Mouse (Mus musculus) CH12.LX (cell line): ENCODE results near the gene Klhl36. TPM values are rescaled to one million over a fixed set of nuclear protein-coding genes. Genes with fewer than 3 reads are reported as not detected.

Experiments
- DNase-seq: peaks from one replicate; pipeline ENCODE4 v3.0.0-alpha.2; 2013; ENCODE audit errors: extremely low read depth
- H3K27ac ChIP-seq: 2 replicates; pipeline ENCODE4 v1.5.1; 2012; ENCODE audit warnings: low read depth, mild to moderate bottlenecking, control low read depth, moderate library complexity; ENCODE audit not compliant: insufficient read depth
- H3K27me3 ChIP-seq: replicated peaks from 2 replicates; pipeline ENCODE3; 2012; ENCODE audit warnings: inconsistent platforms
- H3K36me3 ChIP-seq, 2 experiments: replicated peaks in 1 of 2; 2 replicates each; pipeline versions ENCODE3 to v1.6.1; 2012; ENCODE audit warnings: inconsistent platforms in 1 of 2, low read length in 1 of 2, mild to moderate bottlenecking in 1 of 2, mixed read lengths in 1 of 2, moderate library complexity in 1 of 2; ENCODE audit not compliant: control insufficient read depth in 1 of 2, insufficient read depth in 1 of 2
- H3K4me1 ChIP-seq, 2 experiments: 2 replicates each; pipeline ENCODE4 v1.6.1; 2012; ENCODE audit warnings: inconsistent platforms in 1 of 2, moderate library complexity in 1 of 2; ENCODE audit not compliant: insufficient read depth in 2 of 2, control insufficient read depth in 1 of 2
- H3K4me2 ChIP-seq: 2 replicates; pipeline ENCODE4 v1.6.1; 2012; ENCODE audit warnings: low read depth, mild to moderate bottlenecking, control low read depth; ENCODE audit not compliant: poor library complexity, insufficient read depth, severe bottlenecking
- H3K4me3 ChIP-seq, 3 experiments: fragments of 150-350 bp in 1 of 3; sonication (generic) in 1 of 3; replicated peaks in 1 of 3; 2 replicates each; pipeline versions ENCODE3 to v1.5.1; 2011 to 2012; ENCODE audit warnings: low read depth in 2 of 3, low read length in 2 of 3, mild to moderate bottlenecking in 2 of 3, moderate library complexity in 2 of 3, control low read depth in 1 of 3, improper control_type of control experiment in 1 of 3, inconsistent platforms in 1 of 3, mixed read lengths in 1 of 3; ENCODE audit not compliant: poor library complexity in 1 of 3
- H3K79me2 ChIP-seq: replicated peaks from 2 replicates; pipeline ENCODE4 v1.6.1; 2012; ENCODE audit warnings: mild to moderate bottlenecking, moderate library complexity; ENCODE audit not compliant: control insufficient read depth, poor library complexity, insufficient read depth, severe bottlenecking; ENCODE audit errors: extremely low read depth
- H3K9ac ChIP-seq: 2 replicates; pipeline ENCODE4 v1.6.1; 2012; ENCODE audit warnings: low read depth, mild to moderate bottlenecking, control low read depth, moderate library complexity; ENCODE audit not compliant: insufficient read depth
- H3K9me3 ChIP-seq: replicated peaks from 2 replicates; pipeline ENCODE3; 2012; ENCODE audit warnings: low read length, inconsistent platforms, mixed read lengths
- BHLHE40 ChIP-seq: IDR thresholded peaks from 2 replicates; pipeline ENCODE4 v1.6.1; 2011; ENCODE audit warnings: mild to moderate bottlenecking, low read depth, low read length, improper control_type of control experiment
- CHD1 ChIP-seq: IDR thresholded peaks from 2 replicates; pipeline ENCODE4 v1.6.1; 2012; ENCODE audit warnings: low read depth, low read length, improper control_type of control experiment, inconsistent platforms
- CTCF ChIP-seq, 2 experiments: IDR thresholded peaks in 1 of 2; conservative IDR thresholded peaks in 1 of 2; 2 replicates each; pipeline ENCODE4 v1.5.1; 2011 to 2012; ENCODE audit warnings: low read depth in 2 of 2, low read length in 2 of 2, improper control_type of control experiment in 1 of 2, inconsistent platforms in 1 of 2, mild to moderate bottlenecking in 1 of 2, moderate library complexity in 1 of 2
- GABPA ChIP-seq: IDR thresholded peaks from 2 replicates; pipeline ENCODE4 v1.6.1; 2012; ENCODE audit warnings: low read depth, low read length, improper control_type of control experiment, inconsistent platforms; ENCODE audit not compliant: insufficient replicate concordance
- HCFC1 ChIP-seq: IDR thresholded peaks from 2 replicates; pipeline ENCODE4 v1.6.1; 2012; ENCODE audit warnings: low read depth, mild to moderate bottlenecking, inconsistent platforms, low read length, improper control_type of control experiment
- IRF4 ChIP-seq: IDR thresholded peaks from 2 replicates; pipeline ENCODE4 v1.6.1; 2014; ENCODE audit warnings: low read depth, mild to moderate bottlenecking, inconsistent platforms, low read length, improper control_type of control experiment
- MAFK ChIP-seq: IDR thresholded peaks from 2 replicates; pipeline ENCODE4 v1.6.1; 2011; ENCODE audit warnings: low read length, improper control_type of control experiment; ENCODE audit not compliant: insufficient replicate concordance
- MAX ChIP-seq: IDR thresholded peaks from 2 replicates; pipeline ENCODE4 v1.6.1; 2011; ENCODE audit warnings: low read length, improper control_type of control experiment
- MAZ ChIP-seq: IDR thresholded peaks from 2 replicates; pipeline ENCODE4 v1.6.1; 2012; ENCODE audit warnings: low read depth, mild to moderate bottlenecking, inconsistent platforms, low read length, improper control_type of control experiment, moderate library complexity
- MEF2A ChIP-seq: IDR thresholded peaks from 2 replicates; pipeline ENCODE4 v1.6.1; 2014; ENCODE audit warnings: low read depth, mild to moderate bottlenecking, inconsistent platforms, low read length, improper control_type of control experiment, borderline replicate concordance
- MXI1 ChIP-seq: IDR thresholded peaks from 2 replicates; pipeline ENCODE4 v1.6.1; 2011; ENCODE audit warnings: mild to moderate bottlenecking, low read depth, low read length, improper control_type of control experiment
- NELFE ChIP-seq: IDR thresholded peaks from 2 replicates; pipeline ENCODE4 v1.6.1; 2011; ENCODE audit warnings: low read depth, low read length, improper control_type of control experiment
- NRF1 ChIP-seq: IDR thresholded peaks from 2 replicates; pipeline ENCODE4 v1.6.1; 2014; ENCODE audit warnings: low read depth, mild to moderate bottlenecking, inconsistent platforms, low read length, improper control_type of control experiment, moderate library complexity
- PAX5 ChIP-seq: IDR thresholded peaks from 2 replicates; pipeline ENCODE4 v1.6.1; 2012; ENCODE audit warnings: low read length, inconsistent platforms, mixed read lengths
- POLR2A ChIP-seq: IDR thresholded peaks from 2 replicates; pipeline ENCODE4 v1.6.1; 2011; ENCODE audit warnings: low read depth, mild to moderate bottlenecking, improper control_type of control experiment, low read length
- POLR2AphosphoS2 ChIP-seq: IDR thresholded peaks from 2 replicates; pipeline ENCODE4 v1.6.1; 2011; ENCODE audit warnings: low read depth, low read length, improper control_type of control experiment
- RAD21 ChIP-seq: IDR thresholded peaks from 2 replicates; pipeline ENCODE4 v1.6.1; 2011; ENCODE audit warnings: low read depth, mild to moderate bottlenecking, low read length, improper control_type of control experiment, moderate library complexity
- SMC3 ChIP-seq: IDR thresholded peaks from 2 replicates; pipeline ENCODE4 v1.6.1; 2011; ENCODE audit warnings: low read depth, low read length, improper control_type of control experiment
- TBP ChIP-seq: conservative IDR thresholded peaks from 2 replicates; pipeline ENCODE4 v1.6.1; 2011; ENCODE audit warnings: low read depth, low read length, improper control_type of control experiment
- TCF12 ChIP-seq: IDR thresholded peaks from 2 replicates; pipeline ENCODE4 v1.6.1; 2014; ENCODE audit warnings: low read depth, mild to moderate bottlenecking, inconsistent platforms, low read length, improper control_type of control experiment
- UBTF ChIP-seq: IDR thresholded peaks from 2 replicates; pipeline ENCODE4 v1.6.1; 2012; ENCODE audit warnings: low read depth, mild to moderate bottlenecking, inconsistent platforms, low read length, improper control_type of control experiment, moderate library complexity
- ZKSCAN1 ChIP-seq: IDR thresholded peaks from 2 replicates; pipeline ENCODE4 v1.6.1; 2012; ENCODE audit warnings: low read depth, inconsistent platforms, low read length, improper control_type of control experiment, borderline replicate concordance
- ZMIZ1 ChIP-seq: IDR thresholded peaks from 2 replicates; pipeline ENCODE4 v1.6.1; 2012; ENCODE audit warnings: low read depth, mild to moderate bottlenecking, inconsistent platforms, low read length, improper control_type of control experiment
- ZNF384 ChIP-seq: IDR thresholded peaks from 2 replicates; pipeline ENCODE4 v1.6.1; 2012; ENCODE audit warnings: low read depth, low read length, improper control_type of control experiment, inconsistent platforms
- dilution Hi-C: fragments of 300-500 bp; cut with MboI; formaldehyde crosslinking; loops from 2 replicates; pipeline ENCODE4 v1.14.3; 2020; ENCODE audit warnings: low sequenced_read_pairs; ENCODE audit not compliant: extremely low pct_unique_long_range_greater_than_20kb, extremely low pct_ligation_motif_present
- in situ Hi-C: fragments of 300-500 bp; cut with MboI; formaldehyde crosslinking; loops from 3 replicates; pipeline ENCODE4 v1.14.3; 2019; ENCODE audit warnings: low sequenced_read_pairs, low pct_ligation_motif_present, low pct_unique_long_range_greater_than_20kb, mixed read lengths
- polyA plus RNA-seq: library from polyadenylated mRNA; unstranded; fragments of >175 nt; gene quantifications from 2 replicates; pipeline ENCODE4 v1.2.1, GENCODE M21; 2012; ENCODE audit warnings: low read depth; ENCODE audit not compliant: insufficient read length
- total RNA-seq, 2 experiments: library from RNA; depleted of rRNA; stranded (reverse); fragments of 300-350 nt in 1 of 2; fragments of >200 nt in 1 of 2; gene quantifications; 2 replicates each; pipeline ENCODE4 v1.2.3; 2012 to 2014

Gene Klhl36
- total and polyA plus RNA-seq, 3 experiments = 3.0 to 7.9 (median 3.1) TPM

DNA sequence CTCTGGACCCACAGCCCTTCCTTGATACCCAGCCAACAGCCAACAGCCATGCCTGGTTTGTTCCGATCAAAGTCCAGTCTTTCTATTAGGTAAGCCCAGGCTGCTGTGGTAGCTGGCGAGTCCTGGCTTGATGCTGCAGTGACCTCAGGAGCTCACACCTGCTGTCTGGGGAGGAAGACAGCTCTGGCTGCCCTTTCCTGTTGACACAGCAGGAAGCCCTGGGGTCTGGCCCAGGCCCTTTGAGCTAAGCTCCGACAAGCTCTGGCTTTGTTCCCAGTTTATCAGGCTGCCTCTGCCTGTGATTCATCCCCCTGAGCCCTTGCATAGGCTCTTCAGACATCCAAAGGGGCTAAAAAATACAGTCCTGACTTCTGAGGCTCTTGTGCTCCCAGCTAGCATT, 23.5 kb downstream of the Klhl36 start:
- Histone ChIP-seq H3K9ac (no peak overlapping the region), H3K27ac (no peak overlapping the region), H3K4me1 (peaks cover 0 to 2% of the 10 kb centered on the region in 2 experiments; a peak in 1 of 4 replicates), H3K4me3 (no peak overlapping the region), H3K4me2 (no peak overlapping the region), H3K36me3 (no peaks in the 10 kb centered on the region), H3K9me3 (no peaks in the 10 kb centered on the region), H3K27me3 (peaks cover 3% of the 10 kb centered on the region), H3K79me2 (no peaks in the 10 kb centered on the region)
- no peak for TF ChIP-seq NRF1
- no peak for TF ChIP-seq POLR2A
- TF ChIP-seq ZNF384 = no peak
- no peak for TF ChIP-seq NELFE
- no peak for TF ChIP-seq SMC3
- no peak for TF ChIP-seq IRF4
- no peak for TF ChIP-seq ZMIZ1
- TF ChIP-seq PAX5 = no peak
- no peak for TF ChIP-seq UBTF
- no peak for TF ChIP-seq MAX
- no peak for TF ChIP-seq CHD1
- TF ChIP-seq TCF12 = no peak
- TF ChIP-seq CTCF (conservative IDR thresholded peaks at IDR 0.05 in 1 of 2, IDR thresholded peaks at IDR 0.05 in 1 of 2; ENCODE audit: low read depth in 2 of 2, low read length in 2 of 2) = no peak
- no peak for TF ChIP-seq ZKSCAN1
- no peak for TF ChIP-seq HCFC1
- TF ChIP-seq MAFK = no peak
- TF ChIP-seq BHLHE40 = no peak
- no peak for TF ChIP-seq POLR2AphosphoS2
- TF ChIP-seq MAZ = no peak
- in situ Hi-C loops = no loop called here
- dilution Hi-C loops = no loop called here
- DNase-seq = no peak

DNA sequence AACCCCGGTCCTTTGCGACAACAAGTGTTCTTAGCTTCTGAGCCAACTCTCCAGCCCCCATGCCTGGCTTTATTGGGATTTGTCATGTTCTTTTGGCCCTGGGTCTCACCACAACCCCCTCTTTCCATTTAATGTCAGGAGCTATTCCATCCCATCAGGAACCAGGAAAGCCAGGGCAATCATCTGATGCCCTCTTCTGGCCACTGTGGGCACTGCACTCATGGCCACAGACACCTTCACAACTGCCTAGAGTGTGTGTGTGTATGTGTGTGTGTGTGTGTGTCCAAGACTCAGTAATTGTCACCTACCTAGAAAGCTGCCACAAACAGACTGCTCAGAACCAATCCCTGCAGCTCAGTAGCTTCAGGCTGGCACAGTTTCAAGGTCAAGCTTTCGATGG, 25.1 kb downstream of the Klhl36 start:
- H3K4me2 ChIP-seq = no peak overlapping the region
- dilution Hi-C loops = no loop called here
- H3K4me1 ChIP-seq = peaks cover 0 to 2% of the 10 kb centered on the region in 2 experiments; a peak in 1 of 4 replicates
- in situ Hi-C loops = no loop called here
- DNase-seq = peak; percentile 17
- no peaks in the 10 kb centered on the region for H3K36me3 ChIP-seq
- H3K27me3 ChIP-seq = peaks cover 3% of the 10 kb centered on the region
- H3K27ac ChIP-seq = no peak overlapping the region
- H3K4me3 ChIP-seq = no peak overlapping the region
- TF ChIP-seq GABPA (no peak), TBP (no peak), ZMIZ1 (no peak), MEF2A (no peak), CTCF (conservative IDR thresholded peaks at IDR 0.05 in 1 of 2, IDR thresholded peaks at IDR 0.05 in 1 of 2; ENCODE audit: low read depth in 2 of 2, low read length in 2 of 2) (peak; percentile 64 to 77), RAD21 (peak; percentile 54), SMC3 (peak; percentile 46), BHLHE40 (no peak), MXI1 (no peak)
- H3K9me3 ChIP-seq = no peaks in the 10 kb centered on the region
- H3K79me2 ChIP-seq = no peaks in the 10 kb centered on the region
- no peak overlapping the region for H3K9ac ChIP-seq
